Comparison of ENCODE assay signal across 24 mouse cellular contexts in genomic region chr2:142399490-142399889, GRCm38 (mm10).
DNase-seq lines count a peak whose midpoint lies in the region; ATAC-seq lines count a peak whose summit lies in the region.
"Had no signal": no experiment of that assay in that cellular context is flagged by ENCODE, and none has a peak within 500 bp of the region (broad histone marks: within the 10 kb centered on the region; RNA-seq: fewer than 3 reads in every experiment).

No protein-coding gene starts in this region.

- H3K9ac ChIP-seq in heart, embryonic 13.5 days: no peak overlapping the region; the same call in 1 of the 2 replicates
- no peak overlapping the region for H3K9ac ChIP-seq in liver, embryonic 13.5 days
- H3K9ac ChIP-seq in forebrain, embryonic 14.5 days (ENCODE audit: low read length): no peak overlapping the region
- H3K9ac ChIP-seq: limb, embryonic 13.5 days; lung, embryonic 14.5 days had no signal

- H3K27me3 ChIP-seq in heart, embryonic 13.5 days (replicated peaks): no peaks in the 10 kb centered on the region
- no peaks in the 10 kb centered on the region for H3K27me3 ChIP-seq in liver, embryonic 13.5 days
- no peaks in the 10 kb centered on the region for H3K27me3 ChIP-seq in forebrain, embryonic 14.5 days (replicated peaks; ENCODE audit: control insufficient read depth, insufficient read depth, low read length)
- H3K27me3 ChIP-seq: limb, embryonic 13.5 days; megakaryocyte, embryonic 14.5 days had no signal

- H3K27ac ChIP-seq in heart, embryonic 13.5 days (replicated peaks): no peak overlapping the region
- H3K27ac ChIP-seq in liver, embryonic 13.5 days: peak overlapping the region; percentile 76
- H3K27ac ChIP-seq in forebrain, embryonic 14.5 days (ENCODE audit: low read depth, low read length): no peak overlapping the region
- H3K27ac ChIP-seq: embryonic facial prominence, embryonic 10.5 days; hindbrain, embryonic 10.5 days; hindbrain, postnatal 0 days; layer of hippocampus, adult 2 months; limb, embryonic 13.5 days had no signal

- H3K4me2 ChIP-seq in heart, embryonic 13.5 days: peak overlapping the region; percentile 22; the same call in 1 of the 2 replicates
- peak overlapping the region; percentile 47 for H3K4me2 ChIP-seq in liver, embryonic 13.5 days
- no peak overlapping the region for H3K4me2 ChIP-seq in forebrain, embryonic 14.5 days (ENCODE audit: low read length)
- H3K4me2 ChIP-seq: limb, embryonic 13.5 days; lung, embryonic 14.5 days had no signal

- ATAC-seq in heart, embryonic 13.5 days (ENCODE audit: extremely low read depth, insufficient number of reproducible peaks, low FRiP score, low TSS enrichment): no peak
- peak; percentile 97 for ATAC-seq in liver, embryonic 13.5 days (ENCODE audit: low read depth)
- ATAC-seq in forebrain, embryonic 14.5 days: no peak
- ATAC-seq: hindbrain, postnatal 0 days; intestine, embryonic 16.5 days had no signal

- no peak for DNase-seq in heart, adult 8-10 months (ENCODE audit: low spot score)
- peak; percentile 44 for DNase-seq in c-Kit-negative CD71-positive TER-119-positive erythroid progenitor cells, embryonic 14.5 days (ENCODE audit: low read depth, low spot score)
- DNase-seq in liver, embryonic 13.5 days: peak; percentile 37
- no peak for DNase-seq in layer of hippocampus, adult 8-10 months (ENCODE audit: low spot score in 2 of 2)
- no peak for DNase-seq in frontal cortex, postnatal 25 days (ENCODE audit: low spot score in 2 of 2)
- no peak for DNase-seq in forebrain, embryonic 14.5 days (ENCODE audit: low spot score)
- DNase-seq: adrenal gland, postnatal 10 days; cerebellum, adult 11 months; cerebellum, postnatal 10 days; gastrocnemius, postnatal 10 days; kidney, postnatal 25 days; layer of hippocampus, postnatal 36 days; lung, embryonic 14.5 days; lung, postnatal 36 days; midbrain, embryonic 14.5 days; right cerebral cortex, postnatal 14 days had no signal

- H3K4me1 ChIP-seq in heart, embryonic 13.5 days: peaks cover 14% of the 10 kb centered on the region; the same call in 1 of the 2 replicates
- H3K4me1 ChIP-seq in liver, embryonic 13.5 days (replicated peaks): peaks cover 16% of the 10 kb centered on the region
- no peaks in the 10 kb centered on the region for H3K4me1 ChIP-seq in forebrain, embryonic 14.5 days (ENCODE audit: control insufficient read depth, insufficient read depth, low read length)
- H3K4me1 ChIP-seq: limb, embryonic 13.5 days; megakaryocyte, embryonic 14.5 days had no signal

- no peaks in the 10 kb centered on the region for H3K9me3 ChIP-seq in heart, embryonic 13.5 days
- no peaks in the 10 kb centered on the region for H3K9me3 ChIP-seq in liver, embryonic 13.5 days (replicated peaks)
- no peaks in the 10 kb centered on the region for H3K9me3 ChIP-seq in forebrain, embryonic 14.5 days (replicated peaks; ENCODE audit: control insufficient read depth, low read length)
- H3K9me3 ChIP-seq: embryonic facial prominence, embryonic 10.5 days; hindbrain, embryonic 10.5 days; limb, embryonic 13.5 days had no signal

- no peaks in the 10 kb centered on the region for H3K36me3 ChIP-seq in heart, embryonic 13.5 days
- H3K36me3 ChIP-seq in liver, embryonic 13.5 days: no peaks in the 10 kb centered on the region
- H3K36me3 ChIP-seq in forebrain, embryonic 14.5 days (ENCODE audit: control insufficient read depth, insufficient read depth, low read length): no peaks in the 10 kb centered on the region
- H3K36me3 ChIP-seq: embryonic facial prominence, embryonic 10.5 days; hindbrain, embryonic 10.5 days; limb, embryonic 13.5 days had no signal

- WGBS in heart, embryonic 13.5 days: 30% methylated on average over 1 of the region's 1 CpGs
- 31% methylated on average over 1 of the region's 1 CpGs for WGBS in liver, embryonic 13.5 days (ENCODE audit: insufficient replicate concordance)
- WGBS in forebrain, embryonic 14.5 days: 78% methylated on average over 1 of the region's 1 CpGs

- no peak overlapping the region for H3K4me3 ChIP-seq in heart, embryonic 13.5 days
- no peak overlapping the region; the same call in 1 of the 2 replicates for H3K4me3 ChIP-seq in liver, embryonic 13.5 days (replicated peaks)
- H3K4me3 ChIP-seq in forebrain, embryonic 14.5 days (ENCODE audit: low read depth, low read length): no peak overlapping the region
- H3K4me3 ChIP-seq: embryonic facial prominence, embryonic 10.5 days; hindbrain, embryonic 10.5 days; layer of hippocampus, adult 2 months; limb, embryonic 13.5 days; megakaryocyte, embryonic 14.5 days had no signal

Comparison
In these comparisons a context has a peak if more than half of its experiments do, and no peak if none do; other contexts are left out.
1. DNase-seq: peak in c-Kit-negative CD71-positive TER-119-positive erythroid progenitor cells, embryonic 14.5 days (single experiment) and liver, embryonic 13.5 days (single experiment); none in heart, adult 8-10 months (single experiment), layer of hippocampus, adult 8-10 months (0 of 2), frontal cortex, postnatal 25 days (0 of 2) and forebrain, embryonic 14.5 days (single experiment).